Mouse (Mus musculus): Measurements from ENCODE around the gene Rac1.

The Rac1 gene

GRCm38 (mm10) chr5:143493163-143493562, 34.7 kb downstream of the Rac1 start:
- no peak for DNase-seq (ENCODE audit: low spot score in 2 of 2)

- no peak for DNase-seq (ENCODE audit: low spot score in 2 of 2)
Measured at GRCm38 (mm10) chr5:143491736-143492135, 36.1 kb downstream of the Rac1 start.

DNA sequence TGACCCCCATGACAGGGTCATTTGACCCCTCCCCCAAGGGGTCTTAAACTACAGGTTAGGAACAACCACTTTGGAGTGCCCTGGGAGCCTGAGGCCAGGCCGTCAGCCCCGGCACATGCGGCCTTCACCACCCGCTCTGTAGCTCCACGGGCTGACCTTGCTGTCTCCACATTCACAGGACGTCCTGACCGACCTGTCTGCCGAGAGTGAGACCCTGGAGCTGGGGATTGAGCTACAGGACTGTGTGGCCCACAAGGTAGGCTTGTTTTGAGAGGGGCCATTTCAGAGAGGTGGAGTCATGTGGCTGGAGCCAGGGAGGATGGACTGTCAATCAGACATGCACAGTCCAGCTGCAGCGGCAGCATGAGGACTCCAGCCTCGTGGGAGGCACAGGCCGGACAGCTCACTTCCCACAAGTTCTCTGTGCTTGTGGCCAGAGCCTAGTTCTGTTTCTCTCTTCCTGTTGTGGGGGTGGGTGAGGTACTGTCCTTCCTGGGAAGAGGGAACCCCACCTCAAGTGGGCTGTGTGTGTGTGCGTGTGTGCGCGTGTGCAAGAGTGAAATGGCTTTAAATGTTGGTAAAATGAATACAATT, 38.0 kb downstream of the Rac1 start:
- DNase-seq (ENCODE audit: low spot score in 2 of 2) = no peak

DNA sequence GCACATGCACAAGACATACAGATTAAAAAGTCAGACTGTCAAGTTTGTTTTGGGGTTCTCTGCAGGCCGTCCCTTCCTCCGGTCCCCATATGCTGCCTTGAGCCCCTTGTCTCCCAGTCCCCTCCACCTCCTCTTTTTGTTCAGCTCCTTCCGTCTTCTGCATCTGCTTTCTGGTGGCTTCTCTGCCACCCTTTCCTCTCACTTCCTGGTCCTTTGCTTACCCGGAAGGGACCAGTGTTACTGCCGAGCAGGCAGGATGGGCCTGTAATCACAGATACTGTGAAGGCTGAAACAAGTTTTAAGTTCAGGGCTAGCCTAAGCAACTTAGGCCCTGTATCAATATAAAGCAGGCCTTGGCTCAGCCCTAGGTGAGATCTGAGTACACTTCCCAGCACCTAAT, 39.8 kb downstream of the Rac1 start:
- DNase-seq (ENCODE audit: low spot score in 2 of 2) = no peak

DNA sequence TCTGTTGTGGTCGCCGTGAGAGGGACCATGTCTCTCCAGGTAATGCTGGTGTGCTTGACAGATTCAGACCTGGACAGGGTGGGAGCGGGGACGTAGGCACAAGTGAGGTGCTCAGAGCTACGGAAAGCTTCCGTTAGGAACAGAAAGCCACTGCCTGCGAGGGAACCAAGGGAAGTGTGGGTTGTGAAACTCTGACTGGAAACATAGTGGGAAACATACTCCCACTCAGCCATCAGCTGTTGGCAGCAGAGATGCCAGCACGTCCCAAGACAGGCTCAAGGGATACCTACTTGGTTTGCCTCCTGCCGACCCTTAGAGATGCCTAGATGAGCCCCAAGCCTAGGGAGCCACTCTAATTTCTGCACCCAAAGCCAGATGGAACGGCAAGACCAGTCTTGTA, 40.6 kb downstream of the Rac1 start:
- DNase-seq (ENCODE audit: low spot score in 2 of 2) = no peak

- no peak for DNase-seq (ENCODE audit: low spot score in 2 of 2)
Measured at GRCm38 (mm10) chr5:143484955-143485354, 42.9 kb downstream of the Rac1 start.

DNA sequence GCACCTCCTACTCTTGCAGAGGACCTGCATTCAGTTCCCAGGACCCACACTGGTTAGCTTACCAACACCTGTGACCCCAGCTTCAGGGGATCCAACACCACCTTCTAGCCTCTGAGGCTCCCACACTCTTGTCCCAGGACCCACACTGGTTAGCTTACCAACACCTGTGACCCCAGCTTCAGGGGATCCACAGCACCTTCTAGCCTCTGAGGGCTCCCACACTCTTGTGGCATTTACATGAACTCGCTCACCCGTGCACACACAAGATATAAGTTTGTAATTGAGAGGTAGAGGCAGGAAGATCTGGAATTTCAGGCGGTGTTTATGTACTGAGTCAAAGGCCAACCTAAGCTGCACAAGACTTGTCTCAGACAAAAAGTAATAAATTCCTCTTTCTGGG, 49.9 kb downstream of the Rac1 start:
- no peak for DNase-seq (ENCODE audit: low spot score in 2 of 2)

DNA sequence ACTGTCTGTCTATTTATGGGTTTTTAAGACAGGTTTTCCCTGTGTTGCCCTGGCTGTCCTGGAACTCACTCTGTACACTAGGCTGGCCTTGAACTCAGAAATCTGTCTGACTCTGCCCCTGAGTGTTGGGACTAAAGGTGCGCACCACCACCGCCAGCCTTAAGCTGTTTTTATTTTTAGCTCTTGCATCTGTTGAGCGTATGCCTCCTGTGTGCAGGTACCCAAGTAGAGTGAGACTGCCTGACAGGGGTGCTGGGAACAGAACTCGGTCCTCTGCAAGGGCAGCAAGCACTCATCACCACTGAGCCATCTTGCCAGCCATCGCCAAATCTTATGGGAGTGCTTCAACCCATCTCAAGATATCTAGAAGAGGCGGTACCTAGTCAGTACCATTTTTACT, 51.8 kb downstream of the Rac1 start:
- DNase-seq (ENCODE audit: low spot score in 2 of 2) = no peak

DNA sequence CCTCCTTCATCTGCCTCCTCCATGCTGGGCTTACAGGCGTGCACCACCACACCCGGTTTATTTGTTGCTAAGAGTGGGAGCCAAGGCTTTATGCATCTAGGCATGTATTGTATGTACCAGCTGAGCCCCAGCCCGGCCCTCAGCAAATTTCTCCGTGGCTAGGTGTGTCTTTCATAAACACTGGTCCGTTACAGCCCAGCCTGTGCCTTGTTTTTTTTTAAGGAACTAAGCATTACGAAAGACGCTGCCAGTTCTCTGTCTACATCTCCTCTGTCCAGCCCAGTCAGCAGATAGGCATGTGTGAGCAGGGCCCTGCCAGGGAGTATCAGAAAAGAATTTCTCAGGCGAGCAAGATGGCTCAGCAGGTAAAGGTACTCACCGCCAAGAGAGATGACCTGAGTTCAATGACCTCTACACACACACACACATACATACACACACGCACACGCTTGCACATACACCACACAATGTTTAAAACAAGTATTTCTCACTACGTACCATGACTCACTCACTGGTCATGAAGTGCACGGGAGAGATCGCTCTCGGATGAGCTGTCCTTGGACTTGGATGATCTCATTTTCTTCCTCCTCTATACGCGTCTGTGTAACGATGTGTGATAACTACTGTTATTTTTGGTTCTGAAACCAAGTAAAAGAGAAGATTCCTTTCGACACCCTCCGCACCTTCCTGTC, 52.5 kb downstream of the Rac1 start:
- no peak for DNase-seq (ENCODE audit: low spot score in 2 of 2)

GRCm38 (mm10) chr5:143471953-143472618, 55.8 kb downstream of the Rac1 start:
- no peak for DNase-seq (ENCODE audit: low spot score in 2 of 2)

- no peak for DNase-seq (ENCODE audit: low spot score in 2 of 2)
Measured at GRCm38 (mm10) chr5:143471165-143471546, 56.7 kb downstream of the Rac1 start.

GRCm38 (mm10) chr5:143470421-143471164, 57.2 kb downstream of the Rac1 start:
- peak in 1 of 2 experiments; percentile 42 for DNase-seq (ENCODE audit: low spot score in 2 of 2)

- DNase-seq (ENCODE audit: low spot score in 2 of 2) = no peak
Measured at GRCm38 (mm10) chr5:143469628-143470027, 58.2 kb downstream of the Rac1 start.

DNA sequence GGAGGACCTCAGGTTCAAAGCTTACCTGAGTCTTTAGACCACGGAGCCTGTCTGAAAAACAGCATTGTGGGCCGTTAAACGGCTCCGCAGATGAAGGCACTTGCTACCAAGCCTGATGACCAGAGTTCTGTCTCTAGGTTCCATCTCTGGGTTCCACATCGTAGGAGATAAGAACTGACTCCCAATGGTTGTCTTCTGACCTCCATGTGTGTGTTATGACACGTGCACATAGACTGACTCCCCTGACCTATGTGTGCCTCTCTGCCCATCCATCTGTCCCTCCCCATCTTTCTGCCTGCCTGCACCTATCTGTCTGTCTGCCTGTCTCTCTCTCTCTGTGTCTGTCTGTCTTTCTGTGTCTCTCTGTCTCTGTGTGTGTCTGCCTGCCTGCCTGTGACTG, 59.9 kb downstream of the Rac1 start:
- no peak for DNase-seq (ENCODE audit: low spot score in 2 of 2)

DNA sequence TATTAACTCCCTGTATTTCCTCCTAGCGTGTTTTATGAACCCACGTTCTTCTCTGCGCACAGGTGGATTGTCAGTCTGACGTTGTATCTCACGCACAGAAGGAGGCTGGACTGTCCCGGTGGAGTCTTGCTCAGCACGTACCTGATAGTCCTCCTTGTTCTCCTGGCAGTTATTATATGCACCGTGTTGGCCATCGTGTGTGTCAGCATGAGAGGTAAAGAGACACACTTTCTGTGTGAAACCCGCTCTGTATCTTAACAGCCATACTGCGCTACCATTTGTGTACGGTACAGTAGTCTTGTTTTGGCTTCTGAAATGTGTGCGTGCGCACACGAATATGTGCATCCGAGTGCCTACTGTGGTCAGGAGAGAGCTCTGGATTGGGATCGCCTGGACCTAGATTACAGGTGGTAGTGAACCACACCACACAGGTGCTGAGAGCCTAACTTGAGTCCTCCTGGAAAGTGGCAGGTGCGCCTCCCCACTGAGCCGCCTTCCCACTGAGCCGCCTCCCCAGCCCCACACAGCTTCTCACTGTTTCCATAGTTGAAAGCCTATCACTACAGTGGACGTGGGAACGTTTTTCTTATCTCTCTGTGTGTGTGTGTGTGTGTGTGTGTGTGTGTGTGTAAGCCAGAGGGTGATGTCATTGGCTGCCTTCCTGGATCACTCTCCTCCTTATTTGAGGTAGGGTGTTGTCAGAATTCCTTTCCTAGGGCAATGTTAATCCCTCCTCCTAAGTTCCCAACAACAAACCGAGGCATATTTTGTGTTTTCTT, 60.8 kb downstream of the Rac1 start:
- no peak for DNase-seq (ENCODE audit: low spot score in 2 of 2)

- DNase-seq (ENCODE audit: low spot score in 2 of 2) = no peak
Measured at GRCm38 (mm10) chr5:143465156-143466085, 62.4 kb downstream of the Rac1 start.

GRCm38 (mm10) chr5:143464757-143465118, 63.1 kb downstream of the Rac1 start:
- DNase-seq (ENCODE audit: low spot score in 2 of 2) = no peak

DNA sequence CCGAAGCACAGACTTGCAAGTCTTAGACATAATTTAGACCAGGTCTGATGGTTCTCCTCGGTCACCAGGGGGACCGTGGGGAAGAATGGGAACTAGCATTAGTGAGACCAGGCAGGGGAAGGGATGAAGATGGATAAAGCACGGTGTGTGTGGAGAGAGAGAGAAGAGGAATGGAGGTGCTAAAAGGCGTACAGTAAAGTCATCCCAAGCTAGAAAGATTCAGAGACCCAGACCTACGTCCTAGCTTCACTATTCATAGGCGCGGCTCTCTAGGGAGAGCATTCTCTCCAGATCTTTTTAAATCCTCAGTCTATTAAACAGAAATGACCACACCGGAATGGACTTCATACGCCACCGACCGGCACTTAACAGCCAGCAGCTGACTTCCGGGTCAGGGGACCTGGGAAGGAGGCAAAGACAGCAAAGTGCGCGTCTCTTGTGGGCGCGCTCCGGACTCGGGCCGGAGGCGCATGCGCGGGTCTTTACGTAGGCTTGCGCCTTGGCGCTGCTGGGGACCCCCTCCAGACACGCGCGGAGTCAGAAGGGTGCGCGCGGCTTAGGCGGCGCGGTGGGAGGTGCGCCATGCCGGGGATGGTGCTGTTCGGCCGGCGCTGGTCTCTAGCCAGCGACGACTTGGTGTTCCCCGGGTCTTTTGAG, 63.6 kb downstream of the Rac1 start, which contains the start of gene Daglb:
Daglb (plus strand) TSS at position 485 of the 657 bp plus-strand sequence.
- DNase-seq (ENCODE audit: low spot score in 2 of 2) = peak; percentile 72 to 81

DNA sequence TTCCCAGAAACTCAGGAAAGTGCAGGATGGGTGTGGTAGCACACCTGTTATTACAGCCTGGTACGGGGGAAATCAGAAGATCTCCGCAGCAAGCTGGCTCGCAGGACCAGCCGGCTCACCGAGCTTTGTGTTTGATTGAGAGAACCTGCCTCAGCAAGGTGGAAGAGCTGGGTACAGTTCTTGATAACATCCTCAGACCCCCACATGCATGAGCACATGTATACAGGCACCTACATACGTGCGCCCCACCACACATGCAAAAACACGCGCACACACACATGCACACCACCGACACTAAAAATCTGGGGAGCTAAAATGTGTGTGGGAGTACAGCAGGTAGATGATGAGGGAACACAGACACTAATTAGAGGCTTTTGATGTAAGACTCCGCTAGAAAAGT, 64.2 kb downstream of the Rac1 start:
- no peak for DNase-seq (ENCODE audit: low spot score in 2 of 2)
